Mouse (Mus musculus): ENCODE data around the gene Zc3h10. TPM values are rescaled to one million over a fixed set of nuclear protein-coding genes. Genes with fewer than 3 reads are reported as not detected.
A peak's percentile ranks its signal among the peaks of the same experiment; 100 is the strongest.

The Zc3h10 gene
- polyA plus RNA-seq, 1 experiment from 2014 or later: 8.5 TPM

DNA sequence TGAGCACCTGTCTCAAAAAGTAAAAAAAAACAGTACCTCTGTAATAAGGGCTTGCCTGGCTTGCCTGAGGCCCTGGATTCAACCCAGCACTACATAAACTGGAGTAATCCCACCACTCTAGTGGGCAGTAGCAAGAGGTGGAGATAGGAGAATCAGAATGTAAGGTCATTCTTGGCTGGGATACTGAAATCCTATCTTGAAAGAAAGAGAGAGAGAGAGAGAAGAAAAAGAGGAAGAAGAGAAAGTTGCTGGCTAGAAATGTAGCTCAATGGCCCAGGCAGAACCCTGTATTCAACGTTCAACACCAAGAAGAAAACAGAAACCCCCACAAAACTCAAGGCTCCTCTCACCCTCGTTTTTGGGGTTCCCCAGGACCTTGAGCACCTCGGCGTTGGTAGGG is 51.7 kb downstream of the Zc3h10 start:
- 74% methylated on average over 4 of the region's 4 CpGs for WGBS

DNA sequence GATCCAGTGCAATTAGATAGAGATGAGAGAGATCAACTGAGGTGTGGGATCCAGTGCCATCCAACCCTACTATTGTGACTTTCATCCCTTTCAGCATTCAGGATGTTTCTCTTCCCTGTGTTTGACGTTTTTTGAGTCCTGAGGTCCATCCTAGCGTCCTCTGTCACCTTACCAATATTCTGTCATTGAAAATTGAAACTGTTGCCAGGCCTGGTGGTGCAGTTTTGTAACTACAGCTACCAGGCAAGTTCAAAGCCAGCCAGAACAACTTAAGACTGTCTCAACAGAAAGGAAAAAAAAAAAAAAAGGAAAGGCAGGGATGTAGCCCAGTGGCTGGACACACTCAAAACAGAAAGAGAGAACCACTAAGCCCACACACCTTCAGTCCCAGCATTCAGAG is 52.3 kb downstream of the Zc3h10 start:
- Histone ChIP-seq H3K4me3 (ENCODE audit: low read depth, low read length) (no peak overlapping the region), H3K4me2 (replicated peaks; ENCODE audit: low read depth) (peak overlapping the region; percentile 85; the same call in 1 of the 2 replicates), H3K9me3 (ENCODE audit: control insufficient read depth, low read length) (no peaks in the 10 kb centered on the region), H3K27ac (replicated peaks) (no peak overlapping the region), H3K9ac (ENCODE audit: low read length) (no peak overlapping the region), H3K36me3 (ENCODE audit: control insufficient read depth, insufficient read depth, low read length) (peaks cover 7% of the 10 kb centered on the region; the same call in 1 of the 2 replicates), H3K4me1 (replicated peaks; ENCODE audit: control insufficient read depth, insufficient read depth) (peaks cover 6% of the 10 kb centered on the region; the same call in 1 of the 2 replicates), H3K27me3 (ENCODE audit: control insufficient read depth, insufficient read depth, low read length) (no peaks in the 10 kb centered on the region)
- DNase-seq (ENCODE audit: low spot score) (no peak), ATAC-seq (ENCODE audit: low FRiP score, low TSS enrichment) (no peak)
- WGBS: 80% methylated on average over 2 of the region's 2 CpGs
- TF ChIP-seq CTCF (IDR thresholded peaks at IDR 0.05; ENCODE audit: low read depth) (peak; percentile 24; the same call in 1 of the 2 replicates), EP300 (optimal IDR thresholded peaks at IDR 0.05) (no peak)

More for the DNA sequence above, 51.7 kb downstream of the Zc3h10 start:
- Histone ChIP-seq H3K4me3 (ENCODE audit: low read depth, low read length) (no peak overlapping the region), H3K27ac (replicated peaks) (no peak overlapping the region), H3K9me3 (ENCODE audit: control insufficient read depth, low read length) (no peaks in the 10 kb centered on the region), H3K27me3 (ENCODE audit: control insufficient read depth, insufficient read depth, low read length) (no peaks in the 10 kb centered on the region), H3K36me3 (ENCODE audit: control insufficient read depth, insufficient read depth, low read length) (peaks cover 4% of the 10 kb centered on the region; the same call in 1 of the 2 replicates), H3K9ac (ENCODE audit: low read length) (no peak overlapping the region), H3K4me2 (replicated peaks; ENCODE audit: low read depth) (no peak overlapping the region), H3K4me1 (replicated peaks; ENCODE audit: control insufficient read depth, insufficient read depth) (peaks cover 5% of the 10 kb centered on the region; the same call in 1 of the 2 replicates)
- TF ChIP-seq EP300 (optimal IDR thresholded peaks at IDR 0.05) (no peak), CTCF (IDR thresholded peaks at IDR 0.05; ENCODE audit: low read depth) (no peak)
- no peak for ATAC-seq (ENCODE audit: low FRiP score, low TSS enrichment)
- no peak for DNase-seq (ENCODE audit: low spot score)

DNA sequence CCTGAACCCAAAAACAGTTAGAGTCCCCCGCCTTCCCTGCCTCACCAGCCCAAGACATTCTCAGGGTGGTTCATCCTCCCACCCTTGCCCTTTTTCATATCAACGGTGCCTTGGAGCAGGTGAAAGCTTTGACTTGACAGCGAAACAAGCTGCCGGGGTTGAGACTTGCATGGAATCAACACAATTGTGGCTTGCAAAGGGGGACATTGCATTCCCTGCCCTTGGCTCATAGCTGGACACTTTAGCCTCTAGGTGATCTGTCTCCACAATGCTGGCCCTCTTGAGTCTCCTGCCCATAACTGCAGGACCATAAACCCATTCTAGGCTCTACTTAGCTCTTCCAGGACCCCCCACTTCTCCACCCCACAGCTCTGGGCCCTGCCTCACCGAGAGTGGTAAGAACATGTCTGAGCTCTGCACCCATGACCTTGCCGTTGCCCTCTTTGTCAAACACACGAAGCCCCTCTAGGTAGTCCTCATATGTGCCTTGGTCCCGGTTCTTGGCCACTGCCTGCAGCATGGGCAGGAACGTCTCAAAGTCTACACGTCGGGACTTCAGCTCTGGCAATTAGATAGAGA is 52.8 kb downstream of the Zc3h10 start:
- DNase-seq (ENCODE audit: low spot score) (no peak), ATAC-seq (ENCODE audit: low FRiP score, low TSS enrichment) (no peak)
- peak overlapping the region; percentile 82 for H3K9ac ChIP-seq (ENCODE audit: low read length)
- no peaks in the 10 kb centered on the region for H3K9me3 ChIP-seq (ENCODE audit: control insufficient read depth, low read length)
- H3K4me3 ChIP-seq (ENCODE audit: low read depth, low read length): peak overlapping the region; percentile 84
- H3K4me1 ChIP-seq (replicated peaks; ENCODE audit: control insufficient read depth, insufficient read depth): peaks cover 6% of the 10 kb centered on the region; the same call in 1 of the 2 replicates
- TF ChIP-seq EP300 (optimal IDR thresholded peaks at IDR 0.05): no peak
- no peak for TF ChIP-seq CTCF (IDR thresholded peaks at IDR 0.05; ENCODE audit: low read depth)
- H3K27me3 ChIP-seq (ENCODE audit: control insufficient read depth, insufficient read depth, low read length): no peaks in the 10 kb centered on the region
- peak overlapping the region; percentile 85 for H3K4me2 ChIP-seq (replicated peaks; ENCODE audit: low read depth)
- H3K27ac ChIP-seq (replicated peaks): peak overlapping the region; percentile 99
- WGBS: 47% methylated on average over 11 of the region's 11 CpGs
- H3K36me3 ChIP-seq (ENCODE audit: control insufficient read depth, insufficient read depth, low read length): peaks cover 11% of the 10 kb centered on the region; the same call in 1 of the 2 replicates

DNA sequence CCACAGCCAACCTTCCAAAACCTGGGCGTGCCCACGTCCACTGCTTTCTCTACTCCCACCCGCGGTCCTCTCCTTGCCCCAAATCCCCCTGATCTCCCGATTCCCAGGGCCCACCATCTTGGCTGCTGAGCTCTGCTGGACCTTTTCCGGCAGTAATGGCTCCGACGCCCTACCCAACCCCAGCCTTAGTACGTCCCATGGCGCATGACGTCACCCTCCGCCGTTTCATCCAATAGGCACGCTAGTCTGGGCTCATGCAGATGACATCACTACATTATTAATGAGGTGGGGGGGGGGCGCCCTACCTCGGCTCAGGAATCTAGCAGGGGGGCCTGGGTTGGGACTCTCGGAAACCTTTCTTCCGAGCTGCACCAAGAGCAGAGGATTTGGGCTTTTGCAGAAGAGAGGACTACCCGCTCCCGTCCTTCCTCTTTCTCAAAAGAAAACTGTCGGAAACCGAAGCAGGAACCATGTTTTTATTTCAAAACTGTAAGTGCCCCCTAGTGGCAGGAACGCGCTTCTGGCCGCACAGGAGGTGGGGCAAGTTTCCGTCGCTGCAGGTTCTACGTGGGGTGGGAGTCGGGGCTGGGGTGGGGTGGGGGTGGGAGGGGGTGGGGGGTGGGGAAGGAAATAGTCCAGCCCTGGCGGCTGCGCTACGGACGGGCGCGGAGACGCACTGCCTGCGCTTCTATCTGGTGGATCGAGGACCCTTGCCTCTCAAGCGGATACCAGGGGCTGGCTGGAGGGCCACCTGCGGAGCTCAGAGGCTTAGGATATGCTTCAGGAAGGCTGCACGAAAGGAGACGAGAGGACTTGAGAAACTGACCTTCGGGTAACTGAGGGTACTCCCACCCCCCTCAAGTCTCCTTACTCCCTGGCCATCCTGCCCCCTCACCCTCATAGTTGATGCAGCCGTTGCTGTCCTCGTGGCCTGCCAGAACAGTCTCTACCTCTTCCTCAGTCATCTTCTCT is 53.6 kb downstream of the Zc3h10 start, which contains the start of gene Myl6:
TSS of gene Myl6 (minus strand) at position 451 of the 972 bp plus-strand sequence.
- Histone ChIP-seq H3K27ac (replicated peaks) (peak within 1 kb of the TSS; percentile 99), H3K9ac (ENCODE audit: low read length) (peak within 1 kb of the TSS; percentile 97), H3K27me3 (ENCODE audit: control insufficient read depth, insufficient read depth, low read length) (no peaks in the 10 kb centered on the region), H3K4me2 (replicated peaks; ENCODE audit: low read depth) (peak within 1 kb of the TSS; percentile 85), H3K9me3 (ENCODE audit: control insufficient read depth, low read length) (no peaks in the 10 kb centered on the region), H3K36me3 (ENCODE audit: control insufficient read depth, insufficient read depth, low read length) (peaks cover 15% of the 10 kb centered on the region; the same call in 1 of the 2 replicates), H3K4me3 (ENCODE audit: low read depth, low read length) (peak within 1 kb of the TSS; percentile 84), H3K4me1 (replicated peaks; ENCODE audit: control insufficient read depth, insufficient read depth) (peaks cover 6% of the 10 kb centered on the region; the same call in 1 of the 2 replicates)
- TF ChIP-seq CTCF (IDR thresholded peaks at IDR 0.05; ENCODE audit: low read depth) (peak; percentile 80), EP300 (optimal IDR thresholded peaks at IDR 0.05) (peak; percentile 33)
- DNase-seq (ENCODE audit: low spot score): peak; percentile 98
- under 1% methylated on average over 45 of the region's 45 CpGs for WGBS
- peak; percentile 89 for ATAC-seq (ENCODE audit: low FRiP score, low TSS enrichment)

DNA sequence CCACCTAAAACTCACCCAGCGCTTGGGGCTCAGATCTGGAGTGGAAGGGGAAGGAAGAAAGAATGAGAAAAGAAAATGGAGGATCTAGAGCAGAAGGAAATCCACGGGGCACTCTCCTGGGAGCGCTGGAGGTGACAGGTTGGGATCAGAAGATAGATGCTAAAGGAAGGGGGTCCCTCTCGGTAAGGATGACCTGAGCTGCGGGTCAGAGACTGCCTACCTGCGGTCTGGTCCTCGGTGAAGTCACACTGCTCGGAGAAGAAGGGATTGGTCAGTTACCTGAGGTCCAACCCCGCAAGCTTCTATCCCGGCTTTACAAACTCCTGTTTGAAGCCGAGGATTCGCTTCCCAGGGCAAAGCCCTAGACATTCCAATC is 54.3 kb downstream of the Zc3h10 start:
- no peaks in the 10 kb centered on the region for H3K27me3 ChIP-seq (ENCODE audit: control insufficient read depth, insufficient read depth, low read length)
- DNase-seq (ENCODE audit: low spot score): no peak
- TF ChIP-seq EP300 (optimal IDR thresholded peaks at IDR 0.05): no peak
- TF ChIP-seq CTCF (IDR thresholded peaks at IDR 0.05; ENCODE audit: low read depth): 0 out of 2 replicates have a peak, but pooled peaks have one; percentile 0
- H3K27ac ChIP-seq (replicated peaks): peak overlapping the region; percentile 99
- no peaks in the 10 kb centered on the region for H3K9me3 ChIP-seq (ENCODE audit: control insufficient read depth, low read length)
- H3K36me3 ChIP-seq (ENCODE audit: control insufficient read depth, insufficient read depth, low read length): peaks cover 20% of the 10 kb centered on the region; the same call in 1 of the 2 replicates
- peak overlapping the region; percentile 84 for H3K4me3 ChIP-seq (ENCODE audit: low read depth, low read length)
- H3K9ac ChIP-seq (ENCODE audit: low read length): peak overlapping the region; percentile 97
- H3K4me2 ChIP-seq (replicated peaks; ENCODE audit: low read depth): peak overlapping the region; percentile 85
- peak; percentile 39 for ATAC-seq (ENCODE audit: low FRiP score, low TSS enrichment)
- H3K4me1 ChIP-seq (replicated peaks; ENCODE audit: control insufficient read depth, insufficient read depth): peaks cover 4% of the 10 kb centered on the region; the same call in 1 of the 2 replicates
- 0% methylated on average over 12 of the region's 12 CpGs for WGBS

Measured in stomach, postnatal 0 days (tissue).